18 mouse cellular contexts compared by ENCODE assay signal in the genomic region with DNA sequence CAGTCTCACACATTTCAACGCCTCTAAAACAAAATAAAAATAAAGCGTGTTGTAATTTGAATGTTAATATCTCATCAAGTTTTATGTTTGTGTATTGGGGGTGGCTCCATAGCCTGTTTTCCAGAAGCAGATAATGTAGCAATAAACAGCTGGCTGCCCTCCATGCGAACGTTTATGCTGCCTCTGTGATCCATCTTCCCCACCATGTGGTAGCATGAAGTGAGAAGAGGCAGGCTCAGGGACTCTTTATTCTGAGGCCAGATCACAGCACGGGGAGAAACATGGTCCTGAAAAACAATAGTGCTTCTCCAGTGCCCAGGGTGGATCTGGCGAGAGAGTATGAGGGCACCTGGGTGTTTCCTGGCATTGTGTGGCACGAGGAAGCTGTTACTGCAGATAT.
"Had no signal": no experiment of that assay in that cellular context is flagged by ENCODE, and none has a peak within 500 bp of the region (broad histone marks: within the 10 kb centered on the region; RNA-seq: fewer than 3 reads in every experiment).

No protein-coding gene starts in this region.

- H3K9ac ChIP-seq: kidney, embryonic 15.5 days; limb, embryonic 12.5 days; limb, embryonic 15.5 days; liver, embryonic 14.5 days; liver, postnatal 0 days; lung, embryonic 14.5 days; midbrain, embryonic 13.5 days had no signal

- H3K9me3 ChIP-seq: kidney, embryonic 15.5 days; limb, embryonic 12.5 days; limb, embryonic 15.5 days; midbrain, embryonic 13.5 days had no signal

- H3K4me1 ChIP-seq: kidney, embryonic 15.5 days; limb, embryonic 12.5 days; limb, embryonic 15.5 days; midbrain, embryonic 13.5 days had no signal

- H3K27ac ChIP-seq: kidney, embryonic 15.5 days; limb, embryonic 12.5 days; limb, embryonic 15.5 days; liver, embryonic 14.5 days; macrophage; midbrain, embryonic 13.5 days had no signal

- DNase-seq: kidney, adult 8-10 months; kidney, postnatal 14 days; kidney, postnatal 4 days; left cerebral cortex, postnatal 4 days; liver, postnatal 0 days; lung, embryonic 14.5 days; thymus, adult 18-20 months; thymus, postnatal 36 days had no signal

- H3K4me3 ChIP-seq: kidney, embryonic 15.5 days; limb, embryonic 12.5 days; limb, embryonic 15.5 days; midbrain, embryonic 13.5 days; myocyte had no signal

- H3K4me2 ChIP-seq: kidney, embryonic 15.5 days; limb, embryonic 12.5 days; limb, embryonic 15.5 days; liver, embryonic 11.5 days; lung, embryonic 14.5 days; midbrain, embryonic 13.5 days had no signal

- H3K27me3 ChIP-seq: kidney, embryonic 15.5 days; limb, embryonic 12.5 days; limb, embryonic 15.5 days; midbrain, embryonic 13.5 days had no signal

- ATAC-seq: intestine, postnatal 0 days; liver, postnatal 0 days; lung, postnatal 0 days had no signal

- H3K36me3 ChIP-seq: kidney, embryonic 15.5 days; limb, embryonic 12.5 days; limb, embryonic 15.5 days; midbrain, embryonic 13.5 days had no signal
